Mouse (Mus musculus): ENCODE results near the gene Ppfia1.
A peak's percentile ranks its signal among the peaks of the same experiment; 100 is the strongest.

Ppfia1 gene

GRCm38 (mm10) chr7:144489067-144489774, 64.3 kb downstream of the Ppfia1 start:
- DNase-seq (ENCODE audit: low spot score in 2 of 2), result no peak

DNA sequence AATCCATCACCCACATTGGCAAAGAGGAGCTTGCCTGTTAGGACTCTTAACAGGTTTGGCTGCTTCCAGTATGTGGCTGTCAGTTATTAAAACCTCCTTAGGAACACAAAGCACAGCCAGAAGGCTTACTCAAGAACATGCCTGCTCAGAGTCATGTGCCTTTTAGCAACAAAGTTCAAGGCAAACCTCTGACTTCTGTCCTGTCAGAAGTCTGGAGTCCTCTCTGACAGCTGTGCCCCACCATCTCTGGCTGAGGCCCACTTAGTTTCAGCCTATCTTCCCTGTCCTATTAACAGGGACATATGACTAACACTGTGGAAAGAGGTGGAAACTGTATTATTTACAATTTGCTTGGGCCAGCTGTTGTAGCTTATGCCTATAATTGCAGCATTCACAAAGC, 73.2 kb downstream of the Ppfia1 start:
- DNase-seq (ENCODE audit: low spot score in 2 of 2), result no peak

DNA sequence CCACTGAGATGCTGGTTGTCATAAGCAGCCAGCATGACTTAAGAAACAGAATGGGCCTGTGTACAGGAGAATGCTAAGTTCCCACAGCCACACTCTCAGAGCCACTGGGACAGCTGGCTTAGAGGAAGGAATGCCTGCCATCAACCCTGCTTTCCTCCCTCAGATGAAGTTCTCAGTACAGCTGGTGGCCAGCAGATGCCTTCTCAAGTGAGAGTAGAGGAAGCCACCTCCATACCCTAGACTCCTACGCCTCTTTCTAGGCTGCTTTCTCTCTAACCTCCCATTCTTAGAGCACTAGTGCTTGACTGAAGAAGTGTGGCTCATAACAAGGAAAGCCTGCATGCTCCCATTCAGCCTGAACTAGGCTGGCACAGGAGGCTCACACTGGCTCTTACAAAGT, 74.0 kb downstream of the Ppfia1 start:
- peak; percentile 17 to 47 for DNase-seq (ENCODE audit: low spot score in 2 of 2)

GRCm38 (mm10) chr7:144475741-144476140, 77.8 kb downstream of the Ppfia1 start:
- no peak for DNase-seq (ENCODE audit: low spot score in 2 of 2)

DNA sequence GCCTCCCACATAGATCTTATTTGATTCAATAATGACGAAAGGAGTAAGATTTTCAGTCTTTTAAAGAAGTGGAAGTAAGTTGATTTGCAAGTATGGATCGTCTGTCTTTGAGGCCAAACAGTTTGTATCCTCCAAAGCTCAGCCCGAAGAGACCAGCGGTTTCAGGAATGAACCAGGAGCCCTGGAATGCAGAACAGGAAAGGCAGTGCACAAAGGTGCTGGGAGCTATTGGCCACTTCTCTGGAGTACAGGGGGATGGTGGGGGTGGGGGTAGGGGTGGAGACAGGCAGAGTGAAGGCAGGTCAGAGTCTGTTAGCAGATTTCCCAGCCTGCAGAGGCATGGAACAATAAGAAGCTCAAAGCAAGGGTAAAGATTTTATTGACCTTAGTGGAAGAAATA, 80.0 kb downstream of the Ppfia1 start:
- DNase-seq (ENCODE audit: low spot score in 2 of 2), result no peak

DNA sequence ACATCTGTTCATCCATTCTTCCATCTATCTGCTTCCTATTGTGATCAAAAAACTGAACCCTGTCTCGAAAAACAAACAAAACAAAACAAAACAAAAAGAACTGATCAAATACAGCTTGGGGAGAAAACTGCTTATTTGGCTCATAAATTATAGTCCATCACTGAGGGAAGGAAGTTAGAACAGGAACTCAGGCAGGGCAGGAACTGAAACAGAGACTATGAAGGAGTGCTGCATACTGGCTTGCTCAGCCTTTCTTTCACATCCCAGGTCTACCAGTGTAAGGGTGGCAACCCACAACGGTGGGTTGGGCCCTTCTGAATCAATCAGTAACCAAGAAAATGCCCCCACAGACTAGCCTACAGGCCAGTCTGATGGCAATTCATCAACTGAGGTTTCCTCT, 82.4 kb downstream of the Ppfia1 start:
- DNase-seq (ENCODE audit: low spot score in 2 of 2), result no peak

DNA sequence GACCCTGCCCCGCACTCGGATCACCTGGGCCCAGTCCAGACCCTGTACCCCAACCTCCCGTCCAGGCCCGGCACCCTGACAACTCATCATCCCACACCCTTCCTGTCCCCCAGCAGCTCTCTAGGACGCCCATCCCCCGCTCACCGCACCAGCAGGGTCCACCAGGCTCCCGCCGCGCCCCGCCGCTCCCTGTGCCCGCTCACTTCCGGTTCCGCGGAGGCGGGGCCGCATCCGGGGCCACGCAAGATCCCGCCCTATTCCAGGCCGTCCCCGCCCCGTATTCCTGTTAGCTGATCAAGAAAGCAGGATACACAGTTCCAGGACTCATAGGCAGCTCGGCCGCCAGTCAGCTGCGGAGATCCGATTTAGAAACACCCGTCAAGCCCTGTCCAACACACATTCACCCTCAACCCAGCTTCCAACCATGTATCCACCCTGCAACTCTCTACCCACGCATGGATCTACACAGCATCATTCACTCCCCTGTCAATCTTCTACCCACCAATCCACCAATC, 82.9 kb downstream of the Ppfia1 start, which contains the start of gene Cttn:
Gene Cttn (minus strand): TSS at position 465 of the 515 bp plus-strand sequence.
- DNase-seq (ENCODE audit: low spot score in 2 of 2), result peak; percentile 82

GRCm38 (mm10) chr7:144469908-144470544, 83.5 kb downstream of the Ppfia1 start:
- peak in 1 of 2 experiments; percentile 16 for DNase-seq (ENCODE audit: low spot score in 2 of 2)

- DNase-seq (ENCODE audit: low spot score in 2 of 2), result no peak
Measured at GRCm38 (mm10) chr7:144469181-144469641, 84.3 kb downstream of the Ppfia1 start.

DNA sequence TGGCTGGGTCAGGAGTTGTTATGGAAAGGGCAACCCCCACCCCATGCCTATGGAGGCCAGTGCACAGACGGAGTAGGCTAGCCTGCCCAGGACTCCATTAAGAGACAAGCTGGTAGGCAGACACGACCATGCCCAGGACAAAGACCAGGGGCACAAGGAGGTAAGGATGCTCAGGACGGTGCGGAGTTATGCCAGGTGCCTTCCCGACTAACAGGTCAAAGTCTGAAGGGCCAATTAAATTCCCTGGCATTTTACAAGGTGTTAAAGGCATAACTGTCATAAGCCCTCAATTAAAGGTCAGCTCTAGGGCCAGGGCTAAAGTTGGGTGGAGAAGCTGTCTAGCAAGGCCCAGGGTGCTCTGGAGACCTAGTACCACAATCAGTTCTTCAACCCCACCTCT, 84.8 kb downstream of the Ppfia1 start:
- no peak for DNase-seq (ENCODE audit: low spot score in 2 of 2)

- no peak for DNase-seq (ENCODE audit: low spot score in 2 of 2)
Measured at GRCm38 (mm10) chr7:144462577-144462976, 91.0 kb downstream of the Ppfia1 start.

DNA sequence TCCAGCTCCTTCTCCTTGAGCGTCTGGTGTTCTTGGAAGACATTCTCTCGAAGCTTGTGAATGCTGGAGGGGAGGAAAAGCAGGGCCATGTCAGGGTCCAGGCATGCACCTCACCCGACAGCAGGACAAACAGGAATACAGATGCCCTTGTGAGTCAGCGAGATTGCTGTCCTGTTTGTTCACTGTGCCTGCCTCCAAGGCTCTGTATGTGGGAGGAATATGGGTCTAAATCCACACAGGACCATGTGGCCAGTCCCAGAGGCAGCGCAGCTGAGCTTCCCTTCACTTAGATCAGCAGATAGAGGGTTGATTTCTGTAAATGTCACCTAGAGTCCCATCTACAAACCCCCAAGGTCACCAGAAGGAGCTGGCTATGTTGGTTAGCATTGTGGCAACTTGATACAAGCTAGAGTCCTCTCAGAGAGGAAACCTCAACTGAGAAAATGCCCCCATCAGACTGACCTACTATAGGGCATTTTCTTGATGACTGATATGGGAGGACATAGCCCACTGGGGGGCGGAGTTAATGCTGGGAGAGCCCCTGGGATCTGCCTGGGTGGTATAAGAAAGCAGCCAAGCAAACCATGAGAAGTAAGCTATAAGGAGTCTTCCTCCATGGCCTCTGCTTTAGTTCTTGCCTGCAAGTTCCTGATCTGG, 92.2 kb downstream of the Ppfia1 start:
- no peak for DNase-seq (ENCODE audit: low spot score in 2 of 2)

GRCm38 (mm10) chr7:144458881-144459280, 94.6 kb downstream of the Ppfia1 start:
- no peak for DNase-seq (ENCODE audit: low spot score in 2 of 2)

- no peak for DNase-seq (ENCODE audit: low spot score in 2 of 2)
Measured at GRCm38 (mm10) chr7:144450661-144451060, 102.9 kb downstream of the Ppfia1 start.

- peak; percentile 75 for DNase-seq (ENCODE audit: low spot score in 2 of 2)
Measured at GRCm38 (mm10) chr7:144449637-144450570, 103.6 kb downstream of the Ppfia1 start.

DNA sequence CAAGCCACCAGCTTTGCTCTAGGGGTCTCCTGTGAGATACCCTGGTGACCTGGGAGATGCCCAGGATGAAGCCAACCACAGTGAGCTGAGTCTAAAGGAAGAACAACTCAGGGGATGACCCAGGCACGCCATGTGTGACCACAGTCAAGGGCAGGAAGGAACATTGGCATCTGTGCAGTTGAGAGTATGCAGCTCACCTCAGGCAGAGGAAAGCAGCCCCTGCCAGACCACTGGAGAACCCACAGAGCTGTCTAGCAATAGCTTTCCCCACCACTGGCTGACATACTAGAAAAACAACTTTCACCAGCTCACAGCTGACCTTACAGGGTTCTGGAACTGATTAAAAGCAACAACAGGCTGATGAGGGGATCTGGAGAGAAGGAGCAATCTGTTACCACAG, 105.3 kb downstream of the Ppfia1 start:
- no peak for DNase-seq (ENCODE audit: low spot score in 2 of 2)

GRCm38 (mm10) chr7:144447146-144447545, 106.4 kb downstream of the Ppfia1 start:
- DNase-seq (ENCODE audit: low spot score in 2 of 2), result no peak

DNA sequence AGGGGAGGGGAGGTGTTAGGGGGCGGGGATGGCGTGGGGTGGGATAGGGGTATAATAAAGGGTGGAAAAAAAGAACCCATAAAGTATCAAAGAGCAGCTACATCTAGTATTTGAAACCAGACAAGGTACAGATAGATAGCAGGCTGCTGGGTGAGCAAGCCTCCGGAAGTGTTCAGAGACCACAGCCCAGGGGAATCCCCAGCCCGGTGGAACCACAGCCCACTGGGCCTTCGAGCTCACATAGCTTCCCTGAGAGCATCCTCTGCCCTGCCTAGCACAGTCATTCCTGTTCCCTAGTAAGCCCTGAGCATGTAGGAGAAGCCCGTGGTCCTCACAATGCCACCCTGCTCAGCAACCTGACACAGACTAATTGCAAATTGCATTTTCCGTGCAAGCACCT, 108.7 kb downstream of the Ppfia1 start:
- no peak for DNase-seq (ENCODE audit: low spot score in 2 of 2)

DNA sequence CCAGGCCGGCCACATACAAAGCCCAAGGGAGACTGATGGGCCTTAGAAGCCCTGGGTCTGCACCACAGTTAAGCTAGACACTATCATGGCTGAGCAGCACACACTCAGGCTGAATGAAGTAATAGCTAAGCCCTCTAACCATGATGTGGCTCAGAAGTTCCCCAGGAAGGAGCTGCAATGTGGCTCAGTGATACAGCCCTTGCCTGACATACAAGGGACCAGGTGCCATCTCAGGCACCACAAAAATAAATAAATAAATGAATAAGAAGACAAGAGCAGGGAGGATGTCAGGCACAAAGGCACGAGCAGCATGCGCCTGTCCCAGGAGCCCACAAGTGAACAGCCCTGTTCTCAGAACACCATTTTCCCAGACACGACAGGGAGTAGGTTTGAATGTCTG, 111.6 kb downstream of the Ppfia1 start:
- DNase-seq (ENCODE audit: low spot score in 2 of 2), result no peak

DNA sequence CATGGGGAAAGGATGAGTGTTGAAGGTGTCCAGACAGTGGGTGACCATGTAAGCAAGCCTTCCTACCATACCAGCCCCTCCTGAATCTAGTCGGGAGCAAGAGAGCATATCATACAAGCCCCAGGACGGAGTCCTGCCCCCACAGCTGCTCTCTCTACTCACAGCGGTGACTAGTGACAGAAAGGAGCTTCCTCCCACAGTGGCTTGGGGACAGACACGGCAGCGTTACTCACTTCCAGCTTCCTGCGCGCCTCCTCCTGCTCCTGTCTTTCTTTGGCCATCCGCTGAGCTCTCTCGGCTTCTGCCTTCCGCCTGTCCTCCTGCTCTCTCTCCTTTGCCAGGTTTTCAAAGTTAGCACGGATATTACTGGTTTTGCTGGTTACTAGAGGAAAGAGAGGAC, 112.1 kb downstream of the Ppfia1 start:
- DNase-seq (ENCODE audit: low spot score in 2 of 2), result no peak

DNA sequence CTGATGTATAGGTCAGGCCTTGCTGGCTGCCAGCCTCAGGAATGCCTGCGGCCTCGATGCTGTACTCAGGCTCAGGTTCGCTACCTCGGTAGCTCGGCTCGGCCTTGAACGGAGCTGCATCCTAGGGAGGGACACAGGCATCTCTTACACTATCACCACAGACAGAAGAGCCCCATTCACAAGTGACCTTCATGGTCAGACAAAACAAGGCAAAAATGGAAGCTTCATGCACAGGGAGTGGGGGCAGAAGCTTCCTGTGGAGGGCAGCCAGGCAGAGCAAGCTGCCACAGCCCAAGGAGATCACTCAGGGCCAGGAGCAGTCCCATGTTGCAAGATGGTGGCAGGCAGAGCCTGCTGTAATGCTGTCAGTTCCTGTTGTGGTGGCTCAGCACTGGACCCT, 114.7 kb downstream of the Ppfia1 start:
- DNase-seq (ENCODE audit: low spot score in 2 of 2), result no peak

DNA sequence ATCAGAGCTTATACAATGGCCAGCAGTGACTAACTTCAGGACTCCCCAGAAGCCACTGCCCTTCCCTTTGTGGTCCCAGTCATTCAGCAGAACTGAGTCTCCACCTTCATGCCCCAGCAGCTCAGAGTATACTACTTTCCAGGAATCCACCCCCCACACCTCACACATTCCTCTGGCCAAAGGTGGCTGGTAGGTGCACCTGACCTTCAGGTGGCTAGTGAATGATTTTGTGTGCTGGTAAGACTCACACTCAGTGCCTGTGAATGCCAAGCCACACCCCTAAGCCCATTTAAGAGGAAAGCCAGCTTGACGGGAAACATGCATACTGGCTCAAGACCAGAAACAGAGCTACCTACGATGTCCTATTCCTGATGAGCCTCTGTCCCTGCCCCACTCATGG, 120.6 kb downstream of the Ppfia1 start:
- no peak for DNase-seq (ENCODE audit: low spot score in 2 of 2)

Measured in frontal cortex, postnatal 14 days (tissue).